Mouse (Mus musculus): ENCODE data around the gene Lrrc4c. TPM values are rescaled to one million over a fixed set of nuclear protein-coding genes. Genes with fewer than 3 reads are reported as not detected.

The Lrrc4c gene
- total RNA-seq, 2 experiments from 2014 or later, result 118 to 134 TPM

GRCm38 (mm10) chr2:97639941-97640340 is 1322.0 kb downstream of the Lrrc4c start:
- DNase-seq (ENCODE audit: extremely low spot score in 1 of 2, low spot score in 2 of 2), result no peak
- intact Hi-C loops (cut with DNase I), result no loop called here

GRCm38 (mm10) chr2:97641661-97642060 is 1323.7 kb downstream of the Lrrc4c start:
- intact Hi-C loops (cut with DNase I), result no loop called here
- DNase-seq (ENCODE audit: extremely low spot score in 1 of 2, low spot score in 2 of 2), result no peak

GRCm38 (mm10) chr2:97652711-97653110 is 1334.7 kb downstream of the Lrrc4c start:
- intact Hi-C loops (cut with DNase I), result no loop called here
- no peak for DNase-seq (ENCODE audit: extremely low spot score in 1 of 2, low spot score in 2 of 2)

Small RNAs within 50 kb of the gene (microRNA-seq; reads per million reads assigned to microRNA genes)
- gene Gm44320, result not detected

Measured in left cerebral cortex, postnatal 10 days (tissue).